Mouse (Mus musculus) lung, embryonic 15.5 days (tissue): ENCODE measurements at regions not wholly inside any gene's neighbourhood (a gene's known extent, or its start where the extent isn't known, plus 50 kb on each side); places are given as distances from the start of the nearest gene placed in this dataset.

Source experiments
- ATAC-seq: fragments of 200-750 bp; cut with Nextera tagmentation; 2 replicates; pipeline ENCODE4 v1.8.0; 2017; ENCODE audit warnings: moderate number of reproducible peaks, borderline replicate concordance; ENCODE audit not compliant: low FRiP score, low TSS enrichment; ENCODE audit errors: extremely low read depth
- H3K27ac ChIP-seq: fragments of 300-500 bp; sonication (generic); 2 replicates; pipeline ENCODE4 v1.5.1; 2015; ENCODE audit warnings: moderate library complexity, mild to moderate bottlenecking, inconsistent platforms
- H3K27me3 ChIP-seq: fragments of 300-500 bp; sonication (generic); 2 replicates; pipeline ENCODE4 v1.6.1; 2015; ENCODE audit warnings: inconsistent platforms
- H3K36me3 ChIP-seq: fragments of 300-500 bp; sonication (generic); 2 replicates; pipeline ENCODE4 v1.6.1; 2015; ENCODE audit warnings: inconsistent platforms
- H3K4me1 ChIP-seq: fragments of 300-500 bp; sonication (generic); 2 replicates; pipeline ENCODE4 v1.6.1; 2015; ENCODE audit warnings: inconsistent platforms
- H3K4me2 ChIP-seq: fragments of 300-500 bp; sonication (generic); 2 replicates; pipeline ENCODE4 v1.6.1; 2015; ENCODE audit warnings: inconsistent platforms, mild to moderate bottlenecking, moderate library complexity
- H3K4me3 ChIP-seq: fragments of 300-500 bp; sonication (generic); 2 replicates; pipeline ENCODE4 v1.5.1; 2015; ENCODE audit warnings: mild to moderate bottlenecking, inconsistent platforms
- H3K9ac ChIP-seq: fragments of 300-500 bp; sonication (generic); 2 replicates; pipeline ENCODE4 v1.6.1; 2015; ENCODE audit warnings: inconsistent platforms
- H3K9me3 ChIP-seq: fragments of 300-500 bp; sonication (generic); 2 replicates; pipeline ENCODE4 v1.6.1; 2016; ENCODE audit warnings: inconsistent platforms
- WGBS: fragments of 180-500 bp; shearing (Covaris S2); methylation state at CpG from one replicate; pipeline ENCODE4 v1.1.7; 2015; 5-methylcytosine and 5-hydroxymethylcytosine counted together

DNA sequence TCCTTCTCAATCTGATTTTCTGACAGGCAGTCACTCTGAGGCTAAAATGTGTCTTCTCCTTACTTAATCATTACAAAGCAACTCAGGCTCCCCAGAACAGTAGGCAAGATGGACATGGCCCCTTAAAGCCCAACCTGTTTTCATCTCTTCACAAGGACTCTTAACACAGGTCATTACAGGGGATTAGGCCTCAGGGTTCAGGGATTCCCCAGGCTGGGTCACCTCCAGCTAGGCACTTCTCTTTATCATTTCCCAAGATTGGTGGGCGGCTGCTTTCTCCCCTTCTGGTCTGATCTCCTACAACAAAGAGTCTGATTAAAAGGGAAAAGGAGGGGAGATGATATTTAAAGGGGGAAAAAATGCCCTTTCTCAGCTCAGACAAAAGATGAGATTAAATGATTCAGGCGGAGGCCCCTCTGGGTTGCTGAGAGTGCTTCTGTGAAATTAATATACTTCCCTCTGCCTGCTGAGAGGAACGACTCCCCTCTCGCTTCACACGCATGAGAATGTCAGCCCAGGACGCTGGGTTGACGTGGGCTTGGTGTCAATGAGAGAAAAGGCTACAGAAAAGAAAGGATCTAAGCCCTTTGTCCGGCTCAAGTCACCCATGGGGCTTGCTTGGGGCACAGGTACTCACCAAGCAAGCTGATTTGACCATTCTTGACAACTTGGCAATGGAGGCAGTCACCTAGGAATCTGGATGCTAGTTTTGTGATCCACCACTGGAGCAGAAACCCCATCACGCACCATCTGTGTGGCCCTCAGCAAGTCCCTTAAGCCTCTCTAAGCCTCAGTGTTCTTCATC lies 152.3 kb downstream of the Gsdmc2 start:
- no peak for ATAC-seq
- Histone ChIP-seq H3K4me3 (no peak overlapping the region), H3K9ac (no peak overlapping the region), H3K27me3 (no peaks in the 10 kb centered on the region), H3K36me3 (no peaks in the 10 kb centered on the region), H3K4me1 (0 out of 2 replicates have a peak, but pooled peaks cover 7% of the 10 kb centered on the region), H3K4me2 (no peak overlapping the region), H3K27ac (no peak overlapping the region), H3K9me3 (no peaks in the 10 kb centered on the region)
- 60% methylated on average over 9 of the region's 9 CpGs for WGBS

DNA sequence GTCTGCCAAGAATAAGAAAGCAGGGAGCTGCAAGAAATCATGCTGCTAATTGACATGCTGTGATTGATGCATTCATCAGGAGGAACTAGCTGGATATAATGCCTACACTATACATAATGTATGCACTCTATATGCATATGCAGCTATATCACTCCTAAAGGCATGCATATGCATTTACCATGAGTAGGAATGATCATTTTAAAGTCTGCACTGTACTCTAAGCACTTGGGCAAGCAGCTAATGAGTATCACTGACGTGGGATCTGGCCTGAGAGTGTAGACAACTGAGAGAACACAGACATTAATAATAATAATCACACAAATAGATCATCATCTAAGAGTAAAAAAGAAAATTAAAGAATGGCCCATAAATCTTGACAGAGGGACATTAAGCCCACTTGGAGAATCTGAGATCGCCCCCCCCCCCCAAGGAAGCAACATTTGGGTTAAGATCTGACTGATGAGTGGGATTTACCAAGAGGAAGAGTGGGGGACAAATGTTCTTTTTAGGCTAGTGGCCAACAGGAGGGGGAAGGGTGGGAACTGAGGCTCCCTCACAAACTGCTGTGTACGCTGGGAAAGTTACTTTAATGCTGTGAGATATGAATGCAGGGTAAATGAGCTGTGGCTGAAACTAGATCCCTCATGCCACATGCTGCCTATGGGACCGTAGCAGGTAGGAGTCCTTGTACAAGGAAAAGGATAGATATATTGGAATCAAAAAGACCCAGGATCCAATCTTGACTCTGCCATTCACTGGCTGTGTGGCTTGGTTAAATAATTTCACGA lies 155.0 kb downstream of the Gsdmc2 start:
- no peak overlapping the region for H3K4me3 ChIP-seq
- no peak for ATAC-seq
- no peaks in the 10 kb centered on the region for H3K36me3 ChIP-seq
- no peaks in the 10 kb centered on the region for H3K9me3 ChIP-seq
- H3K9ac ChIP-seq = no peak overlapping the region
- 54% methylated on average over 5 of the region's 5 CpGs for WGBS
- H3K4me2 ChIP-seq = no peak overlapping the region
- H3K27ac ChIP-seq = no peak overlapping the region
- peaks cover 19% of the 10 kb centered on the region; the same call in 1 of the 2 replicates for H3K4me1 ChIP-seq
- H3K27me3 ChIP-seq = no peaks in the 10 kb centered on the region

DNA sequence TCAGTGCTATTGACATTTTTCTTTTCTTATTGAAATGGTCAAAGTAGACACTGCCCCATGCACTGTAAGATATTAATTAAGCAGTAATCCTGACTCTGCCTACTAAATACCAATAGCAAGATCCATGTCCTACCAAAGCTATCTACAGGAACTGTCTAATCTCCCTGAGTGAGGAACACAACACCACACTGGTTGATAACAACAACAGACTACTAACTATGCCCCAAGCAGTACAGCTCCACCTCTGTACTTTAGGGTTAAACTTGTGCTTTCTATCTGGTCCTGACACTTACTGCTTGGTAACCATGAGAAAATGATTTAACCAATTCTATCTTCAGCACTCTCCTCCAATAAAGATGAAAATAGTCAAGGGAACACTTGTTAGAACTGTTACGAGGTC lies 157.1 kb downstream of the Gsdmc2 start:
- Histone ChIP-seq H3K27me3 (no peaks in the 10 kb centered on the region), H3K4me2 (no peak overlapping the region), H3K36me3 (no peaks in the 10 kb centered on the region), H3K9ac (no peak overlapping the region), H3K9me3 (no peaks in the 10 kb centered on the region), H3K4me1 (peaks cover 26% of the 10 kb centered on the region; the same call in 1 of the 2 replicates), H3K27ac (no peak overlapping the region), H3K4me3 (no peak overlapping the region)
- WGBS = 93% methylated on average over 1 of the region's 1 CpGs
- ATAC-seq = no peak

DNA sequence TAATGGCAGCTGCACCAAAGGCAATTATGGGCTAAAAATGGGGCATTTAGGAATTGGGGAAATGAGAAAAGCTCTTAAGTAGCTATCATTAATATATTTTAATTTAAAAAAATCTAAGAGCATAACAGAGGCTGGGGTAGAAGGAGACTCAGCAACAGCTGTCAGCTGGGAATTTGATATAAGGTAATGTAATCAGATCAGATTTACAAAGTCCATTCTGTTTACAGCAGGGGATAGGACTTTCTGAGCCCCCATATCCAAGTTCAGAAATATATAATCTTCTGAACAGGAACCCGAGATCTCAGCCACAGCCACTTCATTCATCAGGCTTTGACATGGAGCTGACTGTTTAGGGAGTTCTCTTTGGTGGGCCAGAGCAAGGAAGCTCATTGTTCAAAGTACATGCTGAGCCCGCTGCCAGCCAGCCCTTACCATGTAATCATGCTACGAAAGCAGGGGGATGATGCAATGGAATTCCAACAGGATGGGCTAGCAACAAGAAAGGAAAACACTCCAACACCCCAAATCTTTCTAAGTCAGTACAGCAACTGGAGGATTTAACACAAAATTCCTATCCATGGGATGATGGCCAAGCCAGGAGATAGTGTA lies 157.9 kb downstream of the Gsdmc2 start:
- Histone ChIP-seq H3K9ac (no peak overlapping the region), H3K9me3 (no peaks in the 10 kb centered on the region), H3K4me3 (no peak overlapping the region), H3K27ac (no peak overlapping the region), H3K27me3 (no peaks in the 10 kb centered on the region), H3K36me3 (no peaks in the 10 kb centered on the region), H3K4me2 (no peak overlapping the region), H3K4me1 (peaks cover 26% of the 10 kb centered on the region; the same call in 1 of the 2 replicates)
- no peak for ATAC-seq
- 34% methylated on average over 3 of the region's 3 CpGs for WGBS

DNA sequence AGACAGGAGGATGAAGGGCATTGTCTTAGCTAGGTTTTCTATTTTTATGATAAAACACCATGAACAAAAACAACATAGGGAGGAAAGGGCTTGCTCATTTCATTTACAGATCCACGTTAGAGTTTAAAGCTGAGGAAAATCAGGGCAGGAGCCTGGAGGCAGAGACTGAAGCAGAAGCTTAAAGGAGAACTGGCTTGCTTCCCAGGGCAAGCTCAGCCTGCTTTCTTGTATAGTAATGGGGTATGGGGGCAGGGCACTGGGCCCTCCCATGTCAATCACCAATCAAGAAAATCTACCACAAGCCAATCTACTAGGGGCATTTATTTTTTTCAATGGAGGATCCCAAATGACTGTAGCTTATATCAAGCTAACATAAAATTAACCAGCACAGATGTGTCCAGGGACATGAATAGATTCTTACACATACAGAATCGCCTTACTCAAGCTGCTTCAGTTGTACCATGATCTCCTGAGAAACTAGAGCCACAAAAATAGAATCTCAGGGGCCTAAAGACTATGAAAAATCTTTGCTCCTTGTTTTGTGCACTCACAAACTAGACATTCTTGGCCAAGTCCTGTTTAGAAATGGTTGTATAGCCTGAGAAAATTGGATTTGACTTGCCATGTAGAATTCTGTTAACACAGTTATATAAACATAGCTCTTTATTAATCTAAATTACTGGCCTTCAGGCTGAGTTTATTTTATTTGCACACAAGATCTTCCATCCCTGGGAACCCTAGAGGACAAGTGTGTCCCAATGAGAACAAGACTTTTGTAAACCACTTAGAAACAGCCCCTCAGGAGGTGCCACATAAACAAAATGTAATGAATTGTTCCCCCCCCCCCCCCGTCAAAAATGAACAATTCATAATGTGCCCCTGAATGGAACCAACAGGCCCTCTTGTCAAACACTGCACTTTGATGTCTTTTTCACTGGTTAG lies 164.7 kb downstream of the Gsdmc2 start:
- peak overlapping the region; percentile 83 for H3K27ac ChIP-seq
- H3K27me3 ChIP-seq = no peaks in the 10 kb centered on the region
- WGBS = 34% methylated on average over 3 of the region's 3 CpGs
- peak; percentile 79; the same call in 1 of the 2 replicates for ATAC-seq
- H3K4me2 ChIP-seq = no peak overlapping the region
- peaks cover 29% of the 10 kb centered on the region for H3K4me1 ChIP-seq
- H3K9ac ChIP-seq = no peak overlapping the region
- H3K4me3 ChIP-seq = no peak overlapping the region
- no peaks in the 10 kb centered on the region for H3K9me3 ChIP-seq
- no peaks in the 10 kb centered on the region for H3K36me3 ChIP-seq

DNA sequence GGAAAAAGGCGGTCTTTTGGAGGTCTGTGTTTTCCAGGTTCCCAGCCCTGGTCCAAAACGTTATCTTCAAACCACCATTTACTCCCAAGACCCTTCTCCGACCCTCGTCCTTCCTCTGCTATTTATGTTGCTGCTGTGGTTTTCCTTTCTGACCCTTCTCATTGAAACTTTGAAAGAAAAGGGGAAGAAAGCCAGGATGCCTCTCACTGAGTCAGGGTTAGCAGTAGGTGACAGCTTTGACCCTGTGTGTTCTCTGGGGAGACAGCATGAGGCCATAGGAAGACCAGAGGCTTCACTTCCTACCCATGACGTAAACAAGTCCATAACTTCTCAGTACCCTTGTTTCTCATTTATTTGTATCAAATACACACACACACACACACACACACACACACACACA lies 166.1 kb downstream of the Gsdmc2 start:
- H3K27me3 ChIP-seq = no peaks in the 10 kb centered on the region
- no peak for ATAC-seq
- peak overlapping the region; percentile 83 for H3K27ac ChIP-seq
- H3K9me3 ChIP-seq = no peaks in the 10 kb centered on the region
- H3K4me3 ChIP-seq = no peak overlapping the region
- no peak overlapping the region for H3K4me2 ChIP-seq
- H3K9ac ChIP-seq = no peak overlapping the region
- H3K4me1 ChIP-seq = peaks cover 23% of the 10 kb centered on the region
- H3K36me3 ChIP-seq = no peaks in the 10 kb centered on the region
- 75% methylated on average over 5 of the region's 5 CpGs for WGBS

DNA sequence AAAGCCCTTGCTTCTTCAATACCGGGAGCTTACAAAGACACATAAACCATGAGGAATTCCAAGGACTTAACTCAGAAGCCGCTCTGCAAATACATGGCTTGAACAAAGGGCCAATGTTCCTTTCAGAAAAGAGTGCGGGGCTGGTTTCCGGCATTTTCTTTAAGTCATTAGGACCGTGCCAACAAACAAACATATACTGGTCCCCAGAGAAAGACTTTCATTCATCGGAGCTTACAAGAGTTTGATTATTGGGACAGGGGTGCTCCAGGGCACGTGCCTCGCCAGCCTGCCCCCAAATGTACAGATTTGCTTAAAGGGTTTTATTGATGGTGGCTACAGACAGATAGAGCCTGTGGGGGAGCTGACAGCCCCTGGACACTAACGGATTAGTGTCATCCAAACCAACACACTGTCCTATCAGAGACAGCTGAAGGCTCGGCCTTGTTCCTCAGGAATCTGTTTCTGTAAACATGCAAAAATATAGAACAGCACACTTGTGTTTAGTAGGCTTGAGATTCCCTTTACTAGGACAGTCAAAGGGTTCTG lies 169.4 kb downstream of the Gsdmc2 start:
- no peak for ATAC-seq
- no peaks in the 10 kb centered on the region for H3K9me3 ChIP-seq
- no peak overlapping the region for H3K9ac ChIP-seq
- H3K27me3 ChIP-seq = no peaks in the 10 kb centered on the region
- H3K4me2 ChIP-seq = no peak overlapping the region
- 48% methylated on average over 10 of the region's 10 CpGs for WGBS
- H3K36me3 ChIP-seq = no peaks in the 10 kb centered on the region
- H3K4me3 ChIP-seq = no peak overlapping the region
- peaks cover 20% of the 10 kb centered on the region for H3K4me1 ChIP-seq
- no peak overlapping the region for H3K27ac ChIP-seq

DNA sequence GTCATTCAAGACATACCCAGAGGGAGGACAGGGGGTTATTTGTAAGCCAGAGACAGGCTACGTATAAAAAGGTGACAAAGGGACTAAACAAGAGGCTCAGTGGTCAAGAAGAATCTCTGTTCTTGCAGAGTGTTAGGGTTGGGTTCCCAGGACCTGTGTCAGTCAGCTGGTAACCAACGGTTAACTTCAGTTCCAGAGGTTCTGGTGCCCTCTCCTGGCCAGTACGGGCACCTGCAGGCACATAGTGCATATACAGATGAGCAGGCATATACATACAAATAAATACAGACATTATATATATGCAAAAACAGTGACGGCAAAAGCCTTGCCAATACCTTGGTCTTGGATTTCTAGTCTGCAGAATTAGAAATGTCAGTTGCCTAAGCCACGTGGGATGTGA lies 170.6 kb downstream of the Gsdmc2 start:
- WGBS = 97% methylated on average over 5 of the region's 5 CpGs
- ATAC-seq = no peak
- H3K9me3 ChIP-seq = no peaks in the 10 kb centered on the region
- H3K4me3 ChIP-seq = no peak overlapping the region
- no peaks in the 10 kb centered on the region for H3K36me3 ChIP-seq
- no peak overlapping the region for H3K27ac ChIP-seq
- no peak overlapping the region for H3K4me2 ChIP-seq
- no peak overlapping the region for H3K9ac ChIP-seq
- no peaks in the 10 kb centered on the region for H3K27me3 ChIP-seq
- peaks cover 14% of the 10 kb centered on the region for H3K4me1 ChIP-seq

DNA sequence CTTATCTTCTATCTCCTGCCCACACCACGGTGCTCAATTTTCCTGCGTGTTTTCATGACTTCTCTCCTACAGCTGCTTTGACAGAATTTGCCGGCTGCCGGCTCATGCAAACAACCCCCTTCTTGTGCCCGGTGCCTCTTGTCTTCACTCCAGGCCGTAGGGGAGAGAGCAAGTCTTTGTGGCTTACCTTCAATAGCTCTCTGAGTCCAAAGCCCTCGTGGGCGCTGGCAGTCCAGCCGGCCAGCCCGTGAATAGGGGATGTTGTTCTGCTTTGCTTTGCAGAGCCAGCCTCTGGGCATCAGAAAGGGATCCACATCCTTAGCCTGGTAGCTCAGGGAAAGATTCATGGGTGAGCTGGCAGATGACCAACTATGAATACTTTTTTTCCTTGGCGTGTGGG lies 173.9 kb downstream of the Gsdmc2 start:
- no peak overlapping the region for H3K9ac ChIP-seq
- H3K4me2 ChIP-seq = no peak overlapping the region
- H3K27me3 ChIP-seq = no peaks in the 10 kb centered on the region
- H3K9me3 ChIP-seq = no peaks in the 10 kb centered on the region
- 49% methylated on average over 11 of the region's 11 CpGs for WGBS
- ATAC-seq = no peak
- H3K36me3 ChIP-seq = no peaks in the 10 kb centered on the region
- peaks cover 10% of the 10 kb centered on the region for H3K4me1 ChIP-seq
- no peak overlapping the region for H3K4me3 ChIP-seq
- H3K27ac ChIP-seq = no peak overlapping the region

DNA sequence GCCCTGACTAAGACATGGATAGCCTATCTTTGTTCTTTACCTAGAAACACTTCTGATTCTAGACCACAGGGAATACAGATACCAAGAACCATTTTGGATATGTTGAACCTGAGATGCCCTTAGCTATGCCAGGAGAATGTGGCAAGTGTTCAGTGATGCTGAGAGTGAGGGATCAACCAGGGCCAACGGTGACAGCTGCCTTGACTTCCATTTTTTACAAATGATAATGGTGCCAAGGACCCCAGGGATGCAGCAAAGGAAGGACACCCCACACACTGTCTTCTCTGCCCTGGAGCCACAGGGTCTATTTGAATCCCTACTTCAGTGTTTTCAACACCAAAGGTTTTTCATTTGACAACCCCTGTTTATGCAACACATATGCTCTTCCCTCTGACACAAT lies 174.4 kb downstream of the Gsdmc2 start:
- Histone ChIP-seq H3K4me1 (peaks cover 7% of the 10 kb centered on the region), H3K9me3 (no peaks in the 10 kb centered on the region), H3K27ac (no peak overlapping the region), H3K27me3 (no peaks in the 10 kb centered on the region), H3K4me3 (no peak overlapping the region), H3K36me3 (no peaks in the 10 kb centered on the region), H3K9ac (no peak overlapping the region), H3K4me2 (no peak overlapping the region)
- no peak for ATAC-seq
- WGBS = 81% methylated on average over 1 of the region's 1 CpGs

DNA sequence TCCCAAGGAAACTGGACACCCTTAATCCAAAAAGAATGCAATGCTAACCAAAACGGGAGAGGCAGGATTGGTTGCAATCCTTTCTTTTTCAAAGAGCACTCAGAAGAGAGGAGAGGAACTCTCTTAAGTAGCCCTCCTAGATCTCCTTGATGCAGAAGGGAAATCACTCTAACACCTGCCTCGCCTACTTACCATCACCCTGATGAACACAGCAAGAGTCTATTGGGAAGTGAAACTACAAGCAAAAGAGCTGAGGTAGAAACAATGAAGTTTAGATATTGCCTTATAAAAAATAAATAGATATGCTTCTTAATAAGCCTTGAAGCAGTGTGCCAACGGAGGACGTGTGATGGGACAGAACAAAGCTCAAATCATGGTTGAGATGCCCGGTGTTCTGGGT lies 177.4 kb downstream of the Gsdmc2 start:
- 81% methylated on average over 5 of the region's 5 CpGs for WGBS
- Histone ChIP-seq H3K4me2 (no peak overlapping the region), H3K4me3 (no peak overlapping the region), H3K36me3 (no peaks in the 10 kb centered on the region), H3K4me1 (no peaks in the 10 kb centered on the region), H3K27me3 (no peaks in the 10 kb centered on the region), H3K9ac (no peak overlapping the region), H3K9me3 (no peaks in the 10 kb centered on the region), H3K27ac (no peak overlapping the region)
- no peak for ATAC-seq
